Mouse (Mus musculus): ENCODE results near the gene Vwce. TPM values are rescaled to one million over a fixed set of nuclear protein-coding genes. Genes with fewer than 3 reads are reported as not detected.

Vwce gene
- polyA plus RNA-seq, 1 experiment from 2014 or later, result 11.9 TPM

GRCm38 (mm10) chr19:10673275-10673674, 39.3 kb downstream of the Vwce start:
- Histone ChIP-seq H3K4me1 (replicated peaks) (peaks cover 19% of the 10 kb centered on the region), H3K36me3 (replicated peaks) (no peaks in the 10 kb centered on the region), H3K9me3 (replicated peaks) (no peaks in the 10 kb centered on the region), H3K27ac (replicated peaks) (no peak overlapping the region), H3K4me3 (replicated peaks) (no peak overlapping the region), H3K27me3 (peaks cover 5% of the 10 kb centered on the region; the same call in 1 of the 2 replicates), H3K4me2 (no peak overlapping the region), H3K9ac (no peak overlapping the region)
- 72% methylated on average over 1 of the region's 1 CpGs for WGBS (ENCODE audit: insufficient replicate concordance)
- ATAC-seq (ENCODE audit: insufficient read depth), result no peak

- no peak for ATAC-seq (ENCODE audit: insufficient read depth)
- no peaks in the 10 kb centered on the region for H3K27me3 ChIP-seq
- WGBS (ENCODE audit: insufficient replicate concordance), result 76% methylated on average over 16 of the region's 16 CpGs
- no peaks in the 10 kb centered on the region for H3K36me3 ChIP-seq (replicated peaks)
- no peak overlapping the region for H3K4me2 ChIP-seq
- no peak overlapping the region for H3K4me3 ChIP-seq (replicated peaks)
- H3K9ac ChIP-seq, result no peak overlapping the region
- peaks cover 14% of the 10 kb centered on the region for H3K4me1 ChIP-seq (replicated peaks)
- no peak overlapping the region for H3K27ac ChIP-seq (replicated peaks)
- H3K9me3 ChIP-seq (replicated peaks), result no peaks in the 10 kb centered on the region
Observed at GRCm38 (mm10) chr19:10676656-10677055, 42.6 kb downstream of the Vwce start.

- 0 out of 2 replicates have a peak, but pooled peaks have one; percentile 35 for ATAC-seq (ENCODE audit: insufficient read depth)
- no peak within 1 kb of the TSS for H3K4me3 ChIP-seq (replicated peaks)
- peaks cover 4% of the 10 kb centered on the region; the same call in 1 of the 2 replicates for H3K27me3 ChIP-seq
- no peaks in the 10 kb centered on the region for H3K36me3 ChIP-seq (replicated peaks)
- 15% methylated on average over 6 of the region's 6 CpGs for WGBS (ENCODE audit: insufficient replicate concordance)
- H3K4me1 ChIP-seq (replicated peaks), result peaks cover 10% of the 10 kb centered on the region
- no peak within 1 kb of the TSS for H3K9ac ChIP-seq
- no peak within 1 kb of the TSS for H3K27ac ChIP-seq (replicated peaks)
- no peaks in the 10 kb centered on the region for H3K9me3 ChIP-seq (replicated peaks)
- no peak within 1 kb of the TSS for H3K4me2 ChIP-seq
Observed at GRCm38 (mm10) chr19:10677915-10678771, 44.1 kb downstream of the Vwce start, which contains the start of gene Pga5. TSS of gene Pga5 (minus strand) at chr19:10678071.

- H3K27ac ChIP-seq (replicated peaks), result no peak overlapping the region
- H3K4me3 ChIP-seq (replicated peaks), result no peak overlapping the region
- H3K9ac ChIP-seq, result no peak overlapping the region
- H3K27me3 ChIP-seq, result peaks cover 4% of the 10 kb centered on the region; the same call in 1 of the 2 replicates
- WGBS (ENCODE audit: insufficient replicate concordance), result 68% methylated on average over 1 of the region's 1 CpGs
- no peak for ATAC-seq (ENCODE audit: insufficient read depth)
- no peak overlapping the region for H3K4me2 ChIP-seq
- H3K9me3 ChIP-seq (replicated peaks), result no peaks in the 10 kb centered on the region
- H3K4me1 ChIP-seq (replicated peaks), result peaks cover 10% of the 10 kb centered on the region
- no peaks in the 10 kb centered on the region for H3K36me3 ChIP-seq (replicated peaks)
Observed at GRCm38 (mm10) chr19:10678772-10679067, 44.7 kb downstream of the Vwce start.

- ATAC-seq (ENCODE audit: insufficient read depth), result no peak
- no peaks in the 10 kb centered on the region for H3K9me3 ChIP-seq (replicated peaks)
- no peak overlapping the region for H3K27ac ChIP-seq (replicated peaks)
- H3K4me2 ChIP-seq, result no peak overlapping the region
- H3K9ac ChIP-seq, result no peak overlapping the region
- no peaks in the 10 kb centered on the region for H3K36me3 ChIP-seq (replicated peaks)
- H3K4me1 ChIP-seq (replicated peaks), result peaks cover 18% of the 10 kb centered on the region
- peaks cover 4% of the 10 kb centered on the region; the same call in 1 of the 2 replicates for H3K27me3 ChIP-seq
- 39% methylated on average over 4 of the region's 4 CpGs for WGBS (ENCODE audit: insufficient replicate concordance)
- no peak overlapping the region for H3K4me3 ChIP-seq (replicated peaks)
Observed at GRCm38 (mm10) chr19:10681571-10681970, 47.6 kb downstream of the Vwce start.

GRCm38 (mm10) chr19:10685081-10685480, 51.1 kb downstream of the Vwce start:
- ATAC-seq (ENCODE audit: insufficient read depth), result no peak
- H3K36me3 ChIP-seq (replicated peaks), result no peaks in the 10 kb centered on the region
- H3K27me3 ChIP-seq, result peaks cover 4% of the 10 kb centered on the region; the same call in 1 of the 2 replicates
- no peak overlapping the region for H3K27ac ChIP-seq (replicated peaks)
- H3K4me3 ChIP-seq (replicated peaks), result no peak overlapping the region
- no peaks in the 10 kb centered on the region for H3K9me3 ChIP-seq (replicated peaks)
- no peak overlapping the region for H3K9ac ChIP-seq
- no peak overlapping the region for H3K4me2 ChIP-seq
- WGBS (ENCODE audit: insufficient replicate concordance), result 80% methylated on average over 9 of the region's 9 CpGs
- H3K4me1 ChIP-seq (replicated peaks), result peaks cover 29% of the 10 kb centered on the region

GRCm38 (mm10) chr19:10685727-10686126, 51.7 kb downstream of the Vwce start:
- peaks cover 36% of the 10 kb centered on the region for H3K4me1 ChIP-seq (replicated peaks)
- peaks cover 4% of the 10 kb centered on the region; the same call in 1 of the 2 replicates for H3K27me3 ChIP-seq
- H3K9me3 ChIP-seq (replicated peaks), result no peaks in the 10 kb centered on the region
- no peak overlapping the region for H3K27ac ChIP-seq (replicated peaks)
- no peak overlapping the region for H3K4me2 ChIP-seq
- 54% methylated on average over 2 of the region's 2 CpGs for WGBS (ENCODE audit: insufficient replicate concordance)
- H3K4me3 ChIP-seq (replicated peaks), result no peak overlapping the region
- no peaks in the 10 kb centered on the region for H3K36me3 ChIP-seq (replicated peaks)
- no peak for ATAC-seq (ENCODE audit: insufficient read depth)
- no peak overlapping the region; the same call in 1 of the 2 replicates for H3K9ac ChIP-seq

GRCm38 (mm10) chr19:10688537-10689352, 54.7 kb downstream of the Vwce start, which contains the start of gene Vps37c:
TSS of gene Vps37c (plus strand) at chr19:10688735.
- Histone ChIP-seq H3K9ac (peak within 1 kb of the TSS; percentile 81), H3K4me1 (replicated peaks) (peaks cover 62% of the 10 kb centered on the region), H3K4me2 (peak within 1 kb of the TSS; percentile 86), H3K27ac (replicated peaks) (peak within 1 kb of the TSS; percentile 97), H3K36me3 (replicated peaks) (0 out of 2 replicates have a peak, but pooled peaks cover 4% of the 10 kb centered on the region), H3K4me3 (replicated peaks) (peak within 1 kb of the TSS; percentile 84), H3K27me3 (no peaks in the 10 kb centered on the region), H3K9me3 (replicated peaks) (no peaks in the 10 kb centered on the region)
- under 1% methylated on average over 74 of the region's 74 CpGs for WGBS (ENCODE audit: insufficient replicate concordance)
- ATAC-seq (ENCODE audit: insufficient read depth), result peak; percentile 91

- 0 out of 2 replicates have a peak, but pooled peaks cover 4% of the 10 kb centered on the region for H3K36me3 ChIP-seq (replicated peaks)
- H3K4me2 ChIP-seq, result peak overlapping the region; percentile 86
- H3K4me3 ChIP-seq (replicated peaks), result peak overlapping the region; percentile 84
- H3K9ac ChIP-seq, result peak overlapping the region; percentile 81
- no peak for ATAC-seq (ENCODE audit: insufficient read depth)
- H3K4me1 ChIP-seq (replicated peaks), result peaks cover 69% of the 10 kb centered on the region
- WGBS (ENCODE audit: insufficient replicate concordance), result 57% methylated on average over 5 of the region's 5 CpGs
- peak overlapping the region; percentile 97 for H3K27ac ChIP-seq (replicated peaks)
- H3K9me3 ChIP-seq (replicated peaks), result no peaks in the 10 kb centered on the region
- no peaks in the 10 kb centered on the region for H3K27me3 ChIP-seq
Observed at GRCm38 (mm10) chr19:10689470-10690166, 55.6 kb downstream of the Vwce start.

- H3K27me3 ChIP-seq, result no peaks in the 10 kb centered on the region
- WGBS (ENCODE audit: insufficient replicate concordance), result 77% methylated on average over 3 of the region's 3 CpGs
- peak overlapping the region; percentile 97 for H3K27ac ChIP-seq (replicated peaks)
- H3K9me3 ChIP-seq (replicated peaks), result no peaks in the 10 kb centered on the region
- H3K4me3 ChIP-seq (replicated peaks), result peak overlapping the region; percentile 84
- H3K4me1 ChIP-seq (replicated peaks), result peaks cover 73% of the 10 kb centered on the region
- H3K4me2 ChIP-seq, result peak overlapping the region; percentile 86
- H3K9ac ChIP-seq, result no peak overlapping the region
- H3K36me3 ChIP-seq (replicated peaks), result 0 out of 2 replicates have a peak, but pooled peaks cover 4% of the 10 kb centered on the region
- ATAC-seq (ENCODE audit: insufficient read depth), result no peak
Observed at GRCm38 (mm10) chr19:10690336-10690735, 56.3 kb downstream of the Vwce start.
